ENCODE assay signal across 7 mouse cellular contexts in genomic region chrX:158042255-158043056, GRCm38 (mm10). TPM values are rescaled to one million over a fixed set of nuclear protein-coding genes. Genes with fewer than 3 reads are reported as not detected.
DNase-seq lines count a peak whose midpoint lies in the region; ATAC-seq and TF ChIP-seq lines count a peak whose summit lies in the region.

No protein-coding gene starts in this region.

- no peaks in the 10 kb centered on the region for H3K9me3 ChIP-seq in forebrain, embryonic 14.5 days (replicated peaks; ENCODE audit: control insufficient read depth, low read length)
- no peaks in the 10 kb centered on the region for H3K9me3 ChIP-seq in kidney, postnatal 0 days (replicated peaks; ENCODE audit: low read length)
- no peaks in the 10 kb centered on the region for H3K9me3 ChIP-seq in midbrain, embryonic 14.5 days (ENCODE audit: control insufficient read depth, low read length)

- peak overlapping the region; percentile 60 for H3K27ac ChIP-seq in forebrain, embryonic 14.5 days (ENCODE audit: low read depth, low read length)
- no peak overlapping the region for H3K27ac ChIP-seq in kidney, postnatal 0 days
- H3K27ac ChIP-seq in midbrain, embryonic 14.5 days (replicated peaks; ENCODE audit: low read depth, low read length), result peak overlapping the region; percentile 84

- peak; percentile 66 for ATAC-seq in forebrain, embryonic 14.5 days
- ATAC-seq in kidney, postnatal 0 days (replicated peaks; ENCODE audit: low FRiP score, low read depth), result peak; percentile 59
- ATAC-seq in midbrain, embryonic 14.5 days (ENCODE audit: low FRiP score, low TSS enrichment), result peak; percentile 55

- H3K4me3 ChIP-seq in forebrain, embryonic 14.5 days (ENCODE audit: low read depth, low read length), result peak overlapping the region; percentile 55
- H3K4me3 ChIP-seq in kidney, postnatal 0 days (replicated peaks; ENCODE audit: low read depth, low read length), result peak overlapping the region; percentile 50
- H3K4me3 ChIP-seq in midbrain, embryonic 14.5 days (replicated peaks; ENCODE audit: low read depth, low read length), result peak overlapping the region; percentile 56

- 27% methylated on average over 60 of the region's 62 CpGs for WGBS in forebrain, embryonic 14.5 days
- WGBS in kidney, postnatal 0 days, result 30% methylated on average over 61 of the region's 62 CpGs
- WGBS in midbrain, embryonic 14.5 days, result 19% methylated on average over 61 of the region's 62 CpGs

- H3K36me3 ChIP-seq in forebrain, embryonic 14.5 days (ENCODE audit: control insufficient read depth, insufficient read depth, low read length), result no peaks in the 10 kb centered on the region
- H3K36me3 ChIP-seq in kidney, postnatal 0 days (ENCODE audit: insufficient read depth, low read length), result no peaks in the 10 kb centered on the region
- no peaks in the 10 kb centered on the region for H3K36me3 ChIP-seq in midbrain, embryonic 14.5 days (ENCODE audit: control insufficient read depth, insufficient read depth, low read length)

- H3K4me2 ChIP-seq in forebrain, embryonic 14.5 days (ENCODE audit: low read length), result peak overlapping the region; percentile 54
- H3K4me2 ChIP-seq in kidney, postnatal 0 days (ENCODE audit: low read length), result peak overlapping the region; percentile 72
- peak overlapping the region; percentile 61 for H3K4me2 ChIP-seq in midbrain, embryonic 14.5 days (ENCODE audit: low read length)

- DNase-seq in right cerebral cortex, adult 18-20 months, result peak; percentile 7
- DNase-seq in right cerebral cortex, postnatal 25 days, result no peak
- peak; percentile 57 for DNase-seq in cerebellum, adult 9-10 months
- peak; percentile 52 for DNase-seq in forebrain, embryonic 14.5 days (ENCODE audit: low spot score)
- DNase-seq in kidney, postnatal 0 days (ENCODE audit: low spot score), result peak; percentile 15
- peak; percentile 71 for DNase-seq in midbrain, embryonic 14.5 days
- DNase-seq in left cerebral cortex, adult 11 months (ENCODE audit: low spot score), result no peak

- peak overlapping the region; percentile 74 for H3K9ac ChIP-seq in forebrain, embryonic 14.5 days (ENCODE audit: low read length)
- peak overlapping the region; percentile 54 for H3K9ac ChIP-seq in kidney, postnatal 0 days (ENCODE audit: low read depth, low read length)
- peak overlapping the region; percentile 77 for H3K9ac ChIP-seq in midbrain, embryonic 14.5 days (replicated peaks; ENCODE audit: low read length)

- H3K4me1 ChIP-seq in forebrain, embryonic 14.5 days (ENCODE audit: control insufficient read depth, insufficient read depth, low read length), result no peaks in the 10 kb centered on the region
- no peaks in the 10 kb centered on the region for H3K4me1 ChIP-seq in kidney, postnatal 0 days (replicated peaks; ENCODE audit: insufficient read depth, low read length)
- no peaks in the 10 kb centered on the region for H3K4me1 ChIP-seq in midbrain, embryonic 14.5 days (ENCODE audit: control insufficient read depth, insufficient read depth, low read length)

- H3K27me3 ChIP-seq in forebrain, embryonic 14.5 days (replicated peaks; ENCODE audit: control insufficient read depth, insufficient read depth, low read length), result no peaks in the 10 kb centered on the region
- no peaks in the 10 kb centered on the region for H3K27me3 ChIP-seq in kidney, postnatal 0 days (ENCODE audit: insufficient read depth, low read length)
- no peaks in the 10 kb centered on the region for H3K27me3 ChIP-seq in midbrain, embryonic 14.5 days (ENCODE audit: control insufficient read depth, insufficient read depth, low read length)

- TF ChIP-seq CTCF in kidney, postnatal 0 days (IDR thresholded peaks at IDR 0.05; ENCODE audit: low read depth), result peak; percentile 31; the same call in 1 of the 2 replicates

RNA-seq across cellular contexts. Expression of gene Cnksr2, which starts 0.6 kb away (rescaled TPM):
- polyA plus RNA-seq in forebrain, embryonic 14.5 days (2014; fragmentation: Nextera tagmentation; extraction: Ambion mirVana), result 5.6 and 9.2 TPM in 2 replicates
- 0.55 and 0.64 TPM in 2 replicates for polyA plus RNA-seq in kidney, postnatal 0 days (2015; fragmentation: Nextera tagmentation; extraction: Ambion mirVana)
- 10.3 and 11.3 TPM in 2 replicates for polyA plus RNA-seq in midbrain, embryonic 14.5 days (2014; fragmentation: Nextera tagmentation; extraction: Ambion mirVana)

Comparison
In these comparisons a context has a peak if more than half of its experiments do, and no peak if none do; other contexts are left out.
1. DNase-seq: peak in right cerebral cortex, adult 18-20 months (single experiment), cerebellum, adult 9-10 months (single experiment), forebrain, embryonic 14.5 days (single experiment), kidney, postnatal 0 days (single experiment) and midbrain, embryonic 14.5 days (single experiment); none in right cerebral cortex, postnatal 25 days (single experiment) and left cerebral cortex, adult 11 months (single experiment).
2. Peak in every context shown above with its lines, with median percentiles within 50 percentile points of each other: ATAC-seq, H3K4me2 ChIP-seq, H3K4me3 ChIP-seq and H3K9ac ChIP-seq.